Mouse (Mus musculus): ENCODE measurements around the gene Myo1a.
A peak's percentile ranks its signal among the peaks of the same experiment; 100 is the strongest.
"Not testable (repeated sequence)": the region's sequence is repeated elsewhere in the genome, so short reads cannot be mapped to it uniquely, and the experiment has no call there.

Gene Myo1a

DNA sequence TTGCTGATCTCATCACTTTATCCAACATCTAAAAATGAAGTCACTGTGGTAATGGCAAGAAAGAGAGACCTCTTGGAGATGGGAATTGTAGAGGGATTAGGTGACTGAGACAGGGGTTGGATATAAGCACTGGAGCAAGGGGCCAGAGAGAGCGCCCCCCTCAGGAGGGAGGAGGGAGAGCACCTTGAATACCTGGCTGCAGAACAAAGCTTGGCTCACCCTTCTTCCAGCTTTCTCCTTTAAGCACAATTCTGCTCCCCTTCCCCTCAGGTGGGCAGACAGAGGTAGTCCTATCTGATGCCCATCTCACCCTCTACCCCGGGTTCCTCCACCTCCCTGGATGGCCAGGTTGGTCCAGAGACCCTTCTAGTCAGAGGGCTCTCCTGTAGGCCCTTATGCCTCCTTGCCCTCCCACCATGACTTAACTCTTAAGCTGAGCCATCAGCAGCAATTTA is at the start of gene Myo1a:
Gene Myo1a (plus strand): TSS at position 405 of the 455 bp plus-strand sequence.
- no peak for DNase-seq (ENCODE audit: low spot score)

DNA sequence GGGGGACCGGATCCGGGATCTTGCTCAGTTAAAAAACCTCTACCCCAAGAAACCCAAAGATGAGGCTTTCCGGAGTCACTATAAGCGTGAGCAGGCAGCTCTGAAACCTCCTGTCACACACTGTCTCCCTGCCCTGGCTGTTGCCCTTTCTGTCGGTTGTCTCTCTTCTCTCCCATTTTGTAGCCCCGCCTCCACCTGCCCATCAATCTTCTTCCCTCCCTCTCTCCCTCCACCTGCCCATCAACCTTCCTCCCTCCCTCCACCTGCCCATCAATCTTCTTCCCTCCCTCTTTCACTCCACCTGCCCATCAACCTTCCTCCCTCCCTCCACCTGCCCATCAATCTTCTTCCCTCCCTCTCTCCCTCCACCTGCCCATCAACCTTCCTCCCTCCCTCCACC is 47.4 kb upstream of the Myo1a start:
- not testable (repeated sequence) for DNase-seq (ENCODE audit: low spot score)

DNA sequence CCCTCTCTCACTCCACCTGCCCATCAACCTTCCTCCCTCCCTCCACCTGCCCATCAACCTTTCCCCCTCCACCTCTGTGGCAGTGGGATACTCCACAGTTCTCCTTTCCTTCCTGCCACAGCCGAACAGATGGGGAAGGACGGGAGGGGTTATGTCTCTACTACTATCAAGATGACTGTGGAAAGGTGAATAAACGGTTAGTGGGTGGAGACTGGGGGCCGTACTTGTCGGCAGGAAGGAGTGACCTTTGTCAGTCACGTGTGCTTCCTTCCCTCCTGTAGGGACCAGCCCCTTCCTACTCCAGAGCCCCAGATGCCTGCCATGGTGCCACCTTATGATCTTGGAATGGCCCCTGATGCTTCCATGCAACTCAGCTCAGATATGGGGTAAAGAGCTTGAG is 46.9 kb upstream of the Myo1a start:
- DNase-seq (ENCODE audit: low spot score) = no peak

- DNase-seq (ENCODE audit: low spot score) = no peak
Measured at GRCm38 (mm10) chr10:127659551-127659950, 45.4 kb upstream of the Myo1a start.

DNA sequence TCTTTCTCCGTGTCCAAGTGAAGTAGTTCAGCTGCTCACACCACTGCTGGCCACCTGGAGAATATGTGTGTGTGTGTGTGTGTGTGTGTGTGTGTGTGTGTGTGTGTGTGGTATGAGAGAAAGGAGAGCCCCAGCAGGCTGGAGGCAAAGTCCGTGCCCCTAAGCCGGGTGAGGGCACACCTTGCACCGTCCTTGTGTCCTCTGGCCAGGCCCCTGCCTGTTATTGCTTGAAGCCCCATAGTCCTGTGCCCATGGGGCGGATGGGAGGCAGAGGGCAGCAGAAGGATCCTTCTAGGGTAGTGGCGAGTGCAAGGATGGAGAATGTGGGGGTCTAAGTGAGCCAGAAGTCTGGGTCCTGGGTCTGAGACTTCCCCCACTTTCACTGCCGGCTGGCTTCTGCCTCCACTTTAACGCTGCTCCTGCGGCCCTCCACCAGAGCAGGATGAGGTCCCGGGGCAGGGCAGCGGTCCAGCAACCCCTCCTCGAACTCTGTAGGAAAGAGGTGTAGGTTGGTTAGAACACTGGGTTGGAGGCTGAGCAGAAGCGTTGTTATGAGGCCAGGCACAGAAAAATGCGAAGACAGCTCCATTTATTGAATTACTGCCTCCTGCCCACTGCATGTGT is 43.6 kb upstream of the Myo1a start:
- DNase-seq (ENCODE audit: low spot score) = no peak

DNA sequence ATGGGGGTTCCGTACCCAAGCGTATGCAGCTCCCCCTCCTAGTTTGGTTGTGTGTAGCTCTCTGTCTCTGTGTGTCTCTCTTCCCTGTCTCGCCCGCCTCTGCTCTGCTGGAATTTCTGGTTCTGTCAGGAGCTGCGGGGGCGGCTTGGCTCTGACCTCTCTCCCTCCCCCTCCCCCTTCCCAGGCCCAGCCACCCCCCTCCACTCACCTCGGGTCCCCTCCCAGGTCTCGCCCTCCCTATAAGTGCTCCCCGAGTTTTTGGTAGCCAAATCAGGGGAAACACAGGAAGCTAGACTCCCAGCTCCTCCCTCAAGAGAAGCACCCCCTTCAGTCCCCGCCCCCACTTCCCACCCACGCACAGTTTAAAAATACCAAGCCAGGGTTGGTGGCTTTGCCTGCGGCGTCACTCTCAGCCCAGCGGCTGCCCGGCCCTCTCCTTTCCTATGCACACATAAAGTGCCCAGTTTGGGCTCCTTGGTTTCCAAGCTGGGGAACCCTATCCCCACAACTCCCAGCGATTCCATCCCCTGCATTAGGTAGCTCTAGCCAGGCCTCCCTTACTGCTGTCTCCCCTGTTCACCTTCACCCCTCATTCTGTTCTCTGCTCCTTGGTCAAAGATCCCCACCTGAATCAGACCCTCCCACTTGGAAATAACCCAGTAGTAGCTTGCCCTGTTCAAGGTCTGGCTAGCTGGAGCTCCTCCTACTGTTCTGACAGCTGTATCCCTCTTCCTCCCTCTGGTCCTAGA is 42.9 kb upstream of the Myo1a start:
- no peak for DNase-seq (ENCODE audit: low spot score)

- peak; percentile 11 for DNase-seq (ENCODE audit: low spot score)
Measured at GRCm38 (mm10) chr10:127662666-127663253, 42.2 kb upstream of the Myo1a start.

DNA sequence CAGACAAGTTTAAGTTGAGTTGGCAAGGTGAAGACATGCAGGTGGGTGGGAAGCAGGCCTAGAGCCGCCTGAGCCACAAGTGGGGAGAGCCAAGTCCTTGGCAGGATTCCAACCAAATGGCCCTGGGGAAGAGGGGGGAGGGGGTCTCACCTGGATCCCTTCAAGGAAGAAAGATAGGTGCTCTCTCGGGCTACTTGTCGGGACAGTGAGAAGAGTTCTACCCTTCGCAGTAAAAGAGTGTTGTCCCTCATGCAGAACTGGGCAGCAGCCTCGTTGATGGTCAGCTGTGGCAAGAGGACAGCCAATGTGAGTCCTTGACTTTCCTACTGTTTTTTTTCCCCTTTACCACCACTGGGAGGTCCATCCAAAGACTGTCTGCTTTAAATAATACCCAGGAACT is 41.4 kb upstream of the Myo1a start:
- DNase-seq (ENCODE audit: low spot score) = no peak

- DNase-seq (ENCODE audit: low spot score) = no peak
Measured at GRCm38 (mm10) chr10:127664166-127664565, 40.8 kb upstream of the Myo1a start.

- no peak for DNase-seq (ENCODE audit: low spot score)
Measured at GRCm38 (mm10) chr10:127664891-127665290, 40.1 kb upstream of the Myo1a start.

DNA sequence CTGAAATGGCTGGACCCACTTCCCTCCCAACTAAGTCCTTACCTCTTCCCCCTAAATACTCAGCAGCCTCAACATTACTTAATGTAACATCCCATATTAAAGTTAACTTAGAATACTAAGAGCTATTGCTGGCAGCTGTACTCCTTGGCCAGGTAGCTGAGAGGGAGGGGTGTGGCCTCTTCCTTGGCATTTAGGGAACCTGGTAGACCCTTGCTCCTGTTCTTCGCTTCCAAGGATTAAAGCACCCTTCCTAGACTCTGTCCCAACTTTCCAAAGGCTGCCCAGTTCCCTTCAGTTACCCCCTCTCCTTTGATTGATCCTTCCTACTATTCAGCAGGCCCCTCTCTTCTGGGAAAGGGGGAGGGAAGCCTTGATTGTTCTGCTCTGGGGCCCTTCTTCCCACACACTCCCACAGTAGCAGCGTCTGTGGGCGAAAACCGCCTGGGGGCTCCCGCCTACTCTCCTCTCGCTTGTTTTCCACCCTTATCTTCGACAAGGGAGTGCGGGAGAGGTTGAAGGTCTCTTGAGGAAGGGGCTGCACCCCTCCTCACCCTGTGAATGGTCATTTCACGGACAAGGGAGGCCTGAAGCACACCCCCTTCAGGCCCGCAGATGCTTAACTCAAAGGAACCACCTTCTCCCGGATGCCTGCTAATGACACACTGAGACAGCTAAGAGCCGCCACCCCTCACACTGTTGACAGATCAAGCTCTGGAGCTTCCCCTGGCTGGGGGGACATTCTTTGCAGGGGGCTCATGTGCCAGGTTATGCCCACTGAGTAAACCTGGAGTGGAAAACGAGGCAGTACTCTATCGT is 39.4 kb upstream of the Myo1a start:
- no peak for DNase-seq (ENCODE audit: low spot score)

DNA sequence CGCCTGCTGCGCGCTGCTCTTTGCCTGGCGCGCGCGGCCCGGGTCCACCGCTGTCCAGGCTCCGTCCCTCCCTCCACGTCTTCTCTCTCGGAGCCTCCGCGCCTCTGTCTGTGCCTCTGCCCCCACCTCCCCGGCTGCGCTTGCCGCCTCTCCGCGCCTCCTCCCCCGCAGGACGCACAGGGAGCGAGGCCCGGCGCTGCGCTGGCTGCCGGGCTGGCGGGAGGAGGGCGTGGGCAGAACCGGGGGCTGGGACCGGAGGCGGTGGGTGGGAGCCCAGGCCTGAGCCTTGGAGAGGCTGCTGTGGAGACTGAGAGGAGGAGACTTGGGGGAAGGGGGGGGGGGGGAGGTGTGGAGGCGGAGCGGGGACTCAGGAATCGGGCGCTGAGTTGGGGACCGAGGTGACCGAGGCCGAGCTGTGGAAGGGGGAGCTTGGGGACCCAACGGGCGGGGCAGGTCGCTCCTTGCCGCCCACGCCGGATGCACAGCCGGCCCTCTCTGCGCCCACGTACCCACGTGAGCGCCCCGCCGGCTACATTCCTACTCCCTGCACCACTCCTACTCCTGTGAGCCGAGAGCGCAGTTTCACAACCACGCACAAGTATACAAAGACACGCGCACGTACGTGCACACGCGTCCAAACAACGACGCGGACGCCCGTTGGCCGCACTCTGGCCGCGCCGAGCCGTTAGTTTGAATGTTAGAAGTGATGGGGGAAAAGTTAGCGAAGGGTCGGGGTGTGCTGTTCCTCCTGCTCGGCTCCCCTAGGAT is 38.3 kb upstream of the Myo1a start, which contains the start of gene Nemp1:
Gene Nemp1 (plus strand): TSS at position 401 of the 768 bp plus-strand sequence.
- peak; percentile 40 for DNase-seq (ENCODE audit: low spot score)

DNA sequence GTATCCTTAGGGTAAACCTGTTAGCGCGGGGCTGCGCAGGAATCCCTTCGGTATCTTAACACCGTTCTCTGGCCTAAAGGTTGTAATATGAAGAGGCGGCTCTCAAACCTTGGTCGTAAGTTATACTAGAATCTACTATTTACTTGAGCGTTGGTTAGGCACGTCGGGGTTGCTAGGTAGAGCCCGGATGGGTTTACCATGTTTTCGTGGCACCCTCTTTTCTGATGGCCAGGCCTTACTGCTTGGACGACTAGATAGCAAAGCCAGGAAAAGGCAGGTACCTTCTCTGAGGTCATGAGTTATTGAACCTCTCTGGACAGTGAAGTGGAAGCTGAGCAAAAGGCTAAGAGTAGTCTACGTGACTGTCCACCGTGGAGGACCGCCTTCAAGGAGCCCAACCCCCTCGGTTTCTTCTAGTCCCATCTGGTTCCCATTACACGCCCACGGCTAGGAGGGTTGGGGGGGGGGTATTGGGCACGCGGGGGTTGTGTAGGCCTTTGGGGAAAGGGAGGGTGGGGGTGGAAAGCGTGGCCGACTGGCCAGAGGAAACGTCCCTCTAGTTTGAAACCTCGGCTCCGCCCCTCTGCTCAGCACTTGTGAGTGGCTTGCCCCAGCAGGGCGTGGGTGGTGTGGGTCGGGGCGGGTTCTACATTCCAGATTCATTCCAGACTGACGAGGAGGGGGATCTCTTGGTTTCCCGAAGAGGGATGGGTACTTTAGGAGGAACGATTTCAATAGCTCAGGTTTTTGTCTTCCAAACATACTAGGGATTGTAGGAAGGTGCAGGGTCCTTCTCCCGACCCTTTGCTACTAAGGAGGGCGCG is 37.5 kb upstream of the Myo1a start:
- DNase-seq (ENCODE audit: low spot score) = peak; percentile 45

- peak; percentile 51 for DNase-seq (ENCODE audit: low spot score)
Measured at GRCm38 (mm10) chr10:127668093-127669050, 36.6 kb upstream of the Myo1a start, which contains the start of gene Nab2. Nab2 (minus strand) TSS chr10:127668568.

DNA sequence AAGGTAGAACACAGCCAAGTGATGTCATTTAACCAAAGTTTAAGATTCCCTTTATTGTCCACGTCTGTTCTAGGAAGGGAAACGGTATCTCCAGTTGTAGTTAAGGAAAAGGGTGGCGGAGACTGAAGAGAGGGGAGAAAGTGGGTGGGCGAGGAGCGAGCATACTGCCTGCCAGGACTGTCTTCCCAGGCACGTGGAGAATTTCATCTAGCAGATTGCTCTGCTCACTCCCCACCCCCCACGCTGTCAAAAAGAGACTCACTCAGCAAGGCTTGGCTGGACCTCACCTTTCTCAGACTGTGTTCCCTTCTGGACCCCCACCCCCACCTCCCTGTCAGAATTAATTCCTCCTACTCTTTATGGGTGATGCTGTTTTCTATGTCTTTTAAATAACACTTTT is 35.8 kb upstream of the Myo1a start:
- DNase-seq (ENCODE audit: low spot score) = no peak

- no peak for DNase-seq (ENCODE audit: low spot score)
Measured at GRCm38 (mm10) chr10:127670185-127670584, 34.8 kb upstream of the Myo1a start.

DNA sequence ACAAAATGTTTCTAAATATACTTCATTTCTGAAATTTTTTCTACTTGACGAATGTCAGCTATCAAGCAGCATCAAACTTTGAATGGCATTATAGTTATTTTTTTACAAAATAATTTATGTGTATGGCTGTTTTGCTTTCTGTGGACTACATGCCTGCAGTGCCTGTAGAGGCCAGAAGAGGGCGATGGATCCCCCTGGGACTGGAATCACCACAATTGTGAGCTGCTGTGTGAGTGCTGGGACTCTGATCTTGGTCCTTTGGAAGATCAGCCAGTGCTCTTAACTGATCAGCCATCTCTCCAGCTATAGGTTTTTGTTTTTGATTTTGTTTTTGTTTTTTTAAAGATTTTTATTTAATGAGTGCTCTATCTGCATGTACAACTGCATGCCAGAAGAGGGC is 33.7 kb upstream of the Myo1a start:
- DNase-seq (ENCODE audit: low spot score) = peak; percentile 56

DNA sequence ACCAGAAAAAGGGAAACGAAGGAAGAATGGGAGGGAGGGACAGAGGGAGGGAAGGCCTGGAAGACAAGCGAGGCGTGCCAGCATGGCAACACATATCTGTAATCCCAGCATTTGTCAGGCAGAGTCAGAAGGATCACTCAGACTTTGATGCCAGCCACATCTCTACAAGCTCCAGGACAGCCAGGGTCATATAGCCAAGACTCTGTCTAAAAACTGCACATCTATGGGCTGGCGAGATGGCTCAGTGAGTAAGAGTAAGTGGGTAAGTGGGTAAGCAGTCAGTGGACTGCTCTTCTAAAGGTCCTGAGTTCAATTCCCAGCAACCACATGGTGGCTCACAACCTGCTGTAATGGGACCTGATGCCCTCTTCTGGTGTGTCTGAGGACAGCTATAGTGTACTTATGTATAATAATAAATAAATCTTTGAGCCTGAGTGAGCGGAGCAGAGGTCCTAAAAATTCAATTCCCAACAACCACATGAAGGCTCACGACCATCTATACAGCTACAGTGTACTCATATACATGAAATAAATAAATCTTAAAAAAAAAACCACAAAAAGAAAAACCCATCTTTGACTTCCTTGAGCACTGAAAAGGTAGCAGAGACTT is 30.8 kb upstream of the Myo1a start:
- no peak for DNase-seq (ENCODE audit: low spot score)

Data from spleen, adult 12 weeks (tissue).